Mouse (Mus musculus) ES-Bruce4 (cell line): ENCODE data around the gene Xpo6.

Experiments used
- CTCF ChIP-seq: IDR thresholded peaks from one replicate; pipeline ENCODE4 v1.8.1; 2011; ENCODE audit warnings: low read depth, low read length
- EP300 ChIP-seq: IDR thresholded peaks from 2 replicates; pipeline ENCODE4 v1.6.1; 2011; ENCODE audit warnings: low read depth, low read length; ENCODE audit not compliant: insufficient read depth
- POLR2A ChIP-seq: IDR thresholded peaks from one replicate; pipeline ENCODE4 v1.8.1; 2011; ENCODE audit warnings: low read length; ENCODE audit not compliant: insufficient read depth

- no peak for TF ChIP-seq POLR2A
- peak; percentile 90 for TF ChIP-seq CTCF
- no peak for TF ChIP-seq EP300
Observed at GRCm38 (mm10) chr7:126089782-126090181, 110.5 kb downstream of the Xpo6 start.
